ENCODE assay signal across 11 mouse cellular contexts in genomic region chr2:73142832-73143470, GRCm38 (mm10).
A peak's percentile ranks its signal among the peaks of the same experiment; 100 is the strongest.
DNase-seq lines count a peak whose midpoint lies in the region; ATAC-seq and TF ChIP-seq lines count a peak whose summit lies in the region.
"Had no signal": no experiment of that assay in that cellular context is flagged by ENCODE, and none has a peak within 500 bp of the region (broad histone marks: within the 10 kb centered on the region; RNA-seq: fewer than 3 reads in every experiment).

No protein-coding gene starts in this region.

- H3K4me3 ChIP-seq in lung, postnatal 0 days (ENCODE audit: low read depth, low read length), result no peak overlapping the region
- H3K4me3 ChIP-seq in forebrain, embryonic 11.5 days (ENCODE audit: low read depth, low read length), result no peak overlapping the region
- no peak overlapping the region for H3K4me3 ChIP-seq in limb, embryonic 10.5 days
- no peak overlapping the region for H3K4me3 ChIP-seq in kidney, adult 2 months (ENCODE audit: insufficient read depth, low read depth, low read length)

- TF ChIP-seq POLR2A in kidney, adult 2 months (IDR thresholded peaks at IDR 0.05; ENCODE audit: low read depth, low read length), result no peak

- ATAC-seq in lung, postnatal 0 days, result peak; percentile 26; the same call in 1 of the 2 replicates
- ATAC-seq in forebrain, embryonic 11.5 days (replicated peaks; ENCODE audit: low FRiP score), result peak; percentile 78
- no peak for ATAC-seq in megakaryocyte-erythroid progenitor cell, adult 5-6 weeks (replicated peaks; ENCODE audit: low FRiP score, low TSS enrichment, poor library complexity, severe bottlenecking)

- peaks cover 4% of the 10 kb centered on the region; the same call in 1 of the 2 replicates for H3K4me1 ChIP-seq in lung, postnatal 0 days (ENCODE audit: insufficient read depth, low read depth, low read length)
- peaks cover 10% of the 10 kb centered on the region; the same call in 1 of the 2 replicates for H3K4me1 ChIP-seq in forebrain, embryonic 11.5 days (replicated peaks; ENCODE audit: control insufficient read depth, insufficient read depth, low read length)
- H3K4me1 ChIP-seq in limb, embryonic 10.5 days, result peaks cover 39% of the 10 kb centered on the region
- H3K4me1 ChIP-seq in kidney, adult 2 months (ENCODE audit: control insufficient read depth, insufficient read depth, low read length), result no peaks in the 10 kb centered on the region

- H3K9me3 ChIP-seq in lung, postnatal 0 days (ENCODE audit: low read length), result no peaks in the 10 kb centered on the region
- no peaks in the 10 kb centered on the region for H3K9me3 ChIP-seq in forebrain, embryonic 11.5 days (ENCODE audit: control insufficient read depth, low read length)
- H3K9me3 ChIP-seq in limb, embryonic 10.5 days (replicated peaks), result no peaks in the 10 kb centered on the region

- H3K9ac ChIP-seq in lung, postnatal 0 days (replicated peaks; ENCODE audit: low read depth), result no peak overlapping the region
- H3K9ac ChIP-seq in forebrain, embryonic 11.5 days (ENCODE audit: low read length), result no peak overlapping the region

- no peak overlapping the region for H3K27ac ChIP-seq in lung, postnatal 0 days (ENCODE audit: low read length)
- H3K27ac ChIP-seq in forebrain, embryonic 11.5 days (ENCODE audit: low read depth, low read length), result peak overlapping the region; percentile 60; the same call in 1 of the 2 replicates
- H3K27ac ChIP-seq in limb, embryonic 10.5 days, result no peak overlapping the region
- no peak overlapping the region for H3K27ac ChIP-seq in kidney, adult 2 months (ENCODE audit: insufficient read depth, low read depth, low read length)

- no peak for TF ChIP-seq CTCF in lung, postnatal 0 days (IDR thresholded peaks at IDR 0.05)
- TF ChIP-seq CTCF in kidney, adult 2 months (conservative IDR thresholded peaks at IDR 0.05; ENCODE audit: insufficient read depth, insufficient read length, low read depth, low read length), result no peak

- no peaks in the 10 kb centered on the region for H3K27me3 ChIP-seq in lung, postnatal 0 days (replicated peaks; ENCODE audit: insufficient read depth, low read length)
- no peaks in the 10 kb centered on the region; the same call in 1 of the 2 replicates for H3K27me3 ChIP-seq in forebrain, embryonic 11.5 days (ENCODE audit: control insufficient read depth, insufficient read depth, low read length)
- no peaks in the 10 kb centered on the region for H3K27me3 ChIP-seq in limb, embryonic 10.5 days (ENCODE audit: low read depth, poor library complexity, severe bottlenecking)
- H3K27me3 ChIP-seq in kidney, adult 2 months (replicated peaks; ENCODE audit: control insufficient read depth, insufficient read depth, low read length), result no peaks in the 10 kb centered on the region
- H3K27me3 ChIP-seq: CH12.LX had no signal

- no peak for TF ChIP-seq EP300 in lung, postnatal 0 days (IDR thresholded peaks at IDR 0.05)

- 36% methylated on average over 7 of the region's 7 CpGs for WGBS in lung, postnatal 0 days
- 9% methylated on average over 7 of the region's 7 CpGs for WGBS in forebrain, embryonic 11.5 days
- 20% methylated on average over 7 of the region's 7 CpGs for WGBS in limb, embryonic 10.5 days
- WGBS in kidney, adult 2 months, result 51% methylated on average over 7 of the region's 7 CpGs

- no peaks in the 10 kb centered on the region for H3K36me3 ChIP-seq in lung, postnatal 0 days (ENCODE audit: insufficient read depth, low read length)
- H3K36me3 ChIP-seq in forebrain, embryonic 11.5 days (ENCODE audit: control insufficient read depth, insufficient read depth, low read length), result no peaks in the 10 kb centered on the region
- H3K36me3 ChIP-seq in limb, embryonic 10.5 days, result no peaks in the 10 kb centered on the region
- H3K36me3 ChIP-seq in kidney, adult 2 months (ENCODE audit: control insufficient read depth, insufficient read depth, low read length), result no peaks in the 10 kb centered on the region

- DNase-seq in lung, postnatal 0 days (ENCODE audit: low spot score), result peak; percentile 61
- no peak for DNase-seq in lung, postnatal 36 days
- peak; percentile 72 for DNase-seq in forebrain, embryonic 11.5 days (ENCODE audit: low spot score)
- DNase-seq in limb, embryonic 10.5 days (ENCODE audit: low spot score), result peak; percentile 44
- DNase-seq in retina, embryonic 14.5 days (ENCODE audit: low spot score), result peak; percentile 81
- DNase-seq in gastrocnemius, postnatal 10 days, result no peak
- no peak for DNase-seq in kidney, adult 2 months
- DNase-seq: gastrocnemius, postnatal 36 days; layer of hippocampus, postnatal 36 days had no signal

- no peak overlapping the region for H3K4me2 ChIP-seq in lung, postnatal 0 days (replicated peaks; ENCODE audit: low read depth, low read length)
- H3K4me2 ChIP-seq in forebrain, embryonic 11.5 days (ENCODE audit: low read depth, low read length, severe bottlenecking), result no peak overlapping the region

Comparison
In these comparisons a context has a peak if more than half of its experiments do, and no peak if none do; other contexts are left out.
1. DNase-seq: peak in lung, postnatal 0 days (single experiment), forebrain, embryonic 11.5 days (single experiment), limb, embryonic 10.5 days (single experiment) and retina, embryonic 14.5 days (single experiment); none in lung, postnatal 36 days (single experiment), gastrocnemius, postnatal 10 days (single experiment) and kidney, adult 2 months (single experiment).